Mouse (Mus musculus) E14TG2a.4 (cell line): ENCODE results near the gene Actn4.
A peak's percentile ranks its signal among the peaks of the same experiment; 100 is the strongest.
"Not testable (repeated sequence)": the region's sequence is repeated elsewhere in the genome, so short reads cannot be mapped to it uniquely, and the experiment has no call there.

Experiments
- H3K27me3 ChIP-seq: 2 replicates; pipeline ENCODE4 v1.6.1; 2014; ENCODE audit warnings: low read length, control low read depth; ENCODE audit not compliant: insufficient read depth
- H3K36me3 ChIP-seq: 2 replicates; pipeline ENCODE4 v1.6.1; 2014; ENCODE audit warnings: low read length, control low read depth; ENCODE audit not compliant: insufficient read depth
- H3K4me1 ChIP-seq: replicated peaks from 2 replicates; pipeline ENCODE4 v1.6.1; 2014; ENCODE audit warnings: low read depth, low read length, control low read depth
- H3K4me3 ChIP-seq: replicated peaks from 2 replicates; pipeline ENCODE4 v1.5.1; 2014; ENCODE audit warnings: mild to moderate bottlenecking, low read length
- H3K9me3 ChIP-seq: 2 replicates; pipeline ENCODE4 v1.6.1; 2014; ENCODE audit warnings: low read length, control low read depth
- CTCF ChIP-seq: conservative IDR thresholded peaks from 2 replicates; pipeline ENCODE4 v1.5.1; 2014; ENCODE audit warnings: low read length
- NANOG ChIP-seq: IDR thresholded peaks from 2 replicates; pipeline ENCODE4 v1.6.1; 2014; ENCODE audit warnings: borderline replicate concordance, low read length, mixed read lengths
- POU5F1 ChIP-seq: IDR thresholded peaks from 2 replicates; pipeline ENCODE4 v1.6.1; 2014; ENCODE audit warnings: low read length, borderline replicate concordance

The Actn4 gene

DNA sequence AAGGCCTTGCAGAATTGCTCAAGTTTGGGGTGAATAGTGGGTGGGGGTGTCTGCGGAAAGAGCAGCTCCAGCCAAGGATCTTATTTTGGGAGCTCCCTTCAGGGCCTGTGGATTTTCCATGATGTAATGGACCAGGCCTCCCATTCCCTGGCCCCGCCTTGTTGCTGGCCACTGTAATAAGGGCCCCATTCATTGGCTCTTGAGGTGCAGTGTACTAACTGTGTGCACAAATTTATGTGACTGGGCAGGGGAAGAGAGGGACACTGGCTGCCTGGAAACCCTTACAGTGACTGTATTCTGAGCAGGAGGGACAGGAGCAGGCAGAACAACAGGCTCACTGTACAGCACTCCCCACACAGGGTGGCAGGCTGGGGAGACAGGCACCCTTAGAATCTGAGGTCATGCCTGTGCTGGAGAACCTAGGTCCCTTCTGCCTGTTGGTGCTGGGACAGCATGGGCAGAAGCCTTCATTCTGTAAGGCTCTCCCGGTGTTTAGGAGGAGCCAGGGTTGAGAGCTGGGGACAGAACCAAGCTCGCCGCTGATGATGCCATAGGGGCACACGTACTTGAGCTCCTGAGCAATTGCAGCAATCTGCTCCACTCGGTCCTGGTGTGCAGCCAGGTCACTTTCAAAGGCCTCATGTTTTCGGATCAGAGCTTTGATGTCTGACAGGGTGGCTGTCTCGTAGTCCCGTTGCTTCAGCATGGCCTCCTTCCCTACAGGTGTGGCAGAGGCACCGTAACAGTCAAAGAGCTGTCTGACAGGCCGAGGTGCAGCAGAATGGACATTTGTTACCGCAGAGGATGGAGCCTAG lies 60.6 kb downstream of the Actn4 start:
- no peaks in the 10 kb centered on the region for H3K27me3 ChIP-seq
- TF ChIP-seq CTCF (no peak), POU5F1 (no peak), NANOG (no peak)
- peaks cover 100% of the 10 kb centered on the region for H3K36me3 ChIP-seq
- peaks cover 45% of the 10 kb centered on the region for H3K4me1 ChIP-seq
- H3K9me3 ChIP-seq: no peaks in the 10 kb centered on the region
- no peak overlapping the region for H3K4me3 ChIP-seq

DNA sequence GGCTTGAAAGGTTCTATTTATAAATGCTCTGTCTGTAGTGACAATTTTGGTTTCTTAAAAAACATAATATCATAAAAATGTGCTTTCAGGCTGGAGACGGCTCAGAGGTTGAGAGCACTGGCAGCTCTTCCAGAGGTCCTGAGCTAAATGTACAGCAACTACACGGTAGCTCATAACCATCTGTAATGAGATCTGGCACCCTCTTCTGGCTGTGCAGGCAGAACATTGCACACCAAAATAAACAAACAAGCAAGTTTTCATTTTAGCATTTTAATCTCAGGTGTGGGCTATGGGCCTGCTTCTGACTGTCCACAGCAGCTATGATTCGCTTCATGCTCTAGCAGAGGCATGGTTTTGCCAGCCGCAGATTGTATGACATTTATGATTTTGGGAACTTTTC lies 62.2 kb downstream of the Actn4 start:
- peaks cover 57% of the 10 kb centered on the region for H3K4me1 ChIP-seq
- H3K9me3 ChIP-seq: no peaks in the 10 kb centered on the region
- H3K4me3 ChIP-seq: no peak overlapping the region
- H3K27me3 ChIP-seq: no peaks in the 10 kb centered on the region
- TF ChIP-seq NANOG (no peak), POU5F1 (no peak), CTCF (no peak)
- peaks cover 100% of the 10 kb centered on the region for H3K36me3 ChIP-seq

DNA sequence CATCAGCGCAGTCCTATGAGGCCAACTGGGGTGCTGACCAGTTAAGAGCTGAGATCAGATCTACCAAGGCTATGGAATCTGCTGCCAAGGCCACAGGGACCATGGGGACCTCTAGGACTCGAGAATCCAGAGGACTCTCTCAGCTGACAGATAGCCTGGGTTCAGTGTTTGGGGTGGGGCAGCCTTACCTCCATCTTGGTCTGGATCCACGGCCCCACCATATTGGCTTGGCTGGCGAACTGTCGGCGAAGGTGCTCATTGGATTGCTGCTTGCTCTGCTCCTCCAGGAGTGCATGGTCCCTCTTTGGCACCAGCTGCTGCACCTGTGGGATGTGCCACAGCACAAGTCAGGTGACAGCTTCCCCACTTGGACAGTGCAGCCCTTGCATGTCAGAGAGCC lies 64.5 kb downstream of the Actn4 start:
- Histone ChIP-seq H3K27me3 (no peaks in the 10 kb centered on the region), H3K36me3 (peaks cover 100% of the 10 kb centered on the region), H3K9me3 (no peaks in the 10 kb centered on the region), H3K4me3 (no peak overlapping the region), H3K4me1 (peaks cover 53% of the 10 kb centered on the region)
- no peak for TF ChIP-seq CTCF
- no peak for TF ChIP-seq NANOG
- no peak for TF ChIP-seq POU5F1

DNA sequence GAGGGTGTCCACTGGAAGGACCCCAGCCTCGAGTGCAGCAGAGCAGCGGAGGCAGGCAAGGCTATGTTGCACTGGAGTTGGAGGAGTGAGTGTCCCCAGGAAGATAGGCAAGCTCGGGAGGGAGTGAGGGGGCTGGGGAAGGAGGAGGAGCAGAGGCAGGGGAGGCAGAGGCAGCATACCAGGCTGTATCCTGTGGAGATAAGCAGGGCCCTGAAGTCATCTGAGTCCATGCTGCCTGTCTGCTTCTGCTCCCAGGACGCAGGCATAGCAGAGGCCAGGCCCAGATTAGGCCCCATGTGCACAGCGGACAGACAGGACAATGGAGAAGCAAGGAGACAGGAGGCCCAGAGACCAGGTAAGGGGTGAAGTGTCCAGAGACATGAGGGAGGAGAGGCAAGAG lies 67.2 kb downstream of the Actn4 start:
- Histone ChIP-seq H3K4me3 (no peak overlapping the region), H3K36me3 (peaks cover 100% of the 10 kb centered on the region), H3K9me3 (no peaks in the 10 kb centered on the region), H3K4me1 (peaks cover 51% of the 10 kb centered on the region), H3K27me3 (no peaks in the 10 kb centered on the region; the same call in 1 of the 2 replicates)
- TF ChIP-seq CTCF: no peak
- no peak for TF ChIP-seq POU5F1
- no peak for TF ChIP-seq NANOG

DNA sequence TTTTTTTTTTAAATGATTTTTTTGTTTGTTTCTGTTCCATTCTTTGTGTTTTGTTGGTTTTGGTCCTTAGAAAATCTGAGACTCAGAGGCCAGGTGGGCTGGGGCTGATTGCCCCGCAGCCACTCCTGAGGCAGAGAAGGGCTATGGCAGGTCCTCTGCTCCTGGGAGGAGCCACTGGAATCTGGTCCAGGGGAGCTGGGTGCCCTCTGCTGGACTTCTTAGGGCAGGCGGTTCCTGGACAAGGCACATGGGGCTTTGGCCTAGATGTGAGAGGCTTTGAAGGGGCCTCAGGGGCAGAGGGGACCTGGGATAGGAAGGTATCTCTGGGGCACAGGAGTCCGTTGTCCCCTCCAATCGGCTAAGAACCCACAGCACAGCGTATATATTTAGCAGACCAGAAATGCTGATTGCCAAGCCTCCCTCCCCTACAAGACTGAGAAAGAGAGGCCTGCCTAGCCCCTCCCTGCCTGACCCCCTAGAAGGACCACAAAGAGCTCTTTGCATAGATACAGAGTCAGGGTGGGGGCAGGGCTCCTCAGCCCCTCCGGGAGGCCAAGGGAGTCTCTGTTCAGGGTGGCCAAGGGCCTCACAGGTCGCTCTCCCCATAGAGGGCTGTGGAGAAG lies 68.4 kb downstream of the Actn4 start:
- Histone ChIP-seq H3K27me3 (peaks cover 8% of the 10 kb centered on the region), H3K4me1 (peaks cover 59% of the 10 kb centered on the region), H3K9me3 (no peaks in the 10 kb centered on the region), H3K36me3 (peaks cover 90% of the 10 kb centered on the region), H3K4me3 (no peak overlapping the region)
- TF ChIP-seq CTCF (no peak), POU5F1 (no peak), NANOG (no peak)

DNA sequence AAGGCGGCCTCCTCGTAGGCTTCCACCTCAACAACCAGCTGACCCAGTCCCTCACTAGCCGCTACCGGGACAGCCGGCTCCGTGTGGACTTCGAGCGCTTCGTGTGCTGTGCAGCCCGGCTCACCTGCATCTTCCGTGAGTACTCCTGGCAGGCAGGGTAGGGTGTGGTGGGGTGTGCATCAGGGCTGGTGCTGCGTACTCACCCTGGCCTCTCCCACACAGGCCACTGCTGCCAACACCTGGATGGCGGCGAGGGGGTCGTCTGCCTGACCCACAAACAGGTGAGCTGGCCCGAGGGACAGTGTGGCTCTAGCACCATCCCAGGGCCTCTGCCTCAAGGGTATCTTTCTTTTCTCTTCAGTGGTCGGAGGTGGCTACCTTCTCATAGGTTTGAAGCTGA lies 69.5 kb downstream of the Actn4 start:
- Histone ChIP-seq H3K36me3 (peaks cover 78% of the 10 kb centered on the region), H3K27me3 (peaks cover 20% of the 10 kb centered on the region), H3K4me3 (no peak overlapping the region), H3K9me3 (no peaks in the 10 kb centered on the region), H3K4me1 (peaks cover 61% of the 10 kb centered on the region)
- no peak for TF ChIP-seq NANOG
- TF ChIP-seq POU5F1: no peak
- no peak for TF ChIP-seq CTCF

DNA sequence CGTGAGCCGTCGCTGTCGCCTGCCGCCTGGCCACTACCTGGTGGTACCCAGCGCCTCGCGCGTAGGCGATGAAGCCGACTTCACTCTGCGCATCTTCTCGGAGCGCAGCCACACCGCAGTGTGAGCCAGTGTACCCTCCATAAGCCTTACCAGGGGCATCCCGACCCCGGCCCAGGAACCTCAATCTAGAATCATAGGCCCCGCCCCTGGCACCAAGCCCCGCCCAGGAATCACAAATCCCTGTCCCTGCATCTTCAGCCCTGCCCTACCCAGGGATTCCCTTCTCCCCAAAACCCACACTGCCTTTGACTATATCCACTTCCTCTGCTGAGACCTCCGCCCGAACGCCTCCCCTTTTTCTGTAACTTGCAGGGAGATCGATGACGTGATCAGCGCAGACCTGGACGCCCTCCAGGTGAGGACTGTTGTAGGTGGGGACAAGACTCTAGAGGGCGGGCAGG lies 73.4 kb downstream of the Actn4 start:
- H3K36me3 ChIP-seq: peaks cover 40% of the 10 kb centered on the region
- peak overlapping the region; percentile 78 for H3K4me3 ChIP-seq
- no peaks in the 10 kb centered on the region for H3K9me3 ChIP-seq
- peaks cover 39% of the 10 kb centered on the region for H3K4me1 ChIP-seq
- peaks cover 47% of the 10 kb centered on the region for H3K27me3 ChIP-seq
- TF ChIP-seq CTCF (no peak), POU5F1 (no peak), NANOG (no peak)

DNA sequence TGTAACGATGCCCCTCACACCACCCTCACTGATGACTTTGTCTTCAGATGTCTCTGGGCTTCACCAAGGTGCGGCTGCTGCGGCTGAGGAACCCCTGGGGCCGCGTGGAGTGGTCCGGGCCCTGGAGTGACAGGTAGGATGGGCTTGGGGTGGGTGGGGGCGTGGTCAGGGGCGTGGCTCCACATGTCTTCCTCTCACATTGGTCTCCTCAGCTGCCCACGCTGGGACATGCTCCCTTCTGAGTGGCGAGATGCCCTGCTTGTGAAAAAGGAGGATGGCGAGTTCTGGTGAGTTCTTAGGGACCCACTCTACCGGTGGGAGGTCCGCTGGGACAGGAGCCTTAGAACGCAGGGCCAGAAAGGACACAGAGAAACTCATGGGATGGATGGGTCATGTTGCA lies 75.7 kb downstream of the Actn4 start:
- peaks cover 57% of the 10 kb centered on the region for H3K27me3 ChIP-seq

DNA sequence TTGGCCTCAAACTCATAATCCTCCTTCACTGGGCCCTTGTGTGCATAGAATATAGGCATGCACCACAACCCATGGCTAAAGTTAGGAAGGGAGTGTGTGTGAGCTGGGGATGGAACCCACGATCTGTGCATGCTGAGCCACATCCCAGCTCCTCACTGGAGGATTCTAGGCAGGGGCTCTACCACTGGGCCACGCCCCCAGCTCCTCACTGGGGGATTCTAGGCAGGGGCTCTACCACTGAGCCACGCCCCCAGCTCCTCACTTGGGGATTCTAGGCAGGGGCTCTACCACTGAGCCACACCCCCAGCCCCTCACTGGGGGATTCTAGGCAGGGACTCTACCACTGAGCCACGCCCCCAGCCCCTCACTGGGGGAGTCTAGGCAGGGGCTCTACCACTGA lies 78.4 kb downstream of the Actn4 start:
- H3K36me3 ChIP-seq, H3K9me3 ChIP-seq, H3K4me3 ChIP-seq: not testable (repeated sequence)
- Histone ChIP-seq H3K27me3 (peaks cover 48% of the 10 kb centered on the region), H3K4me1 (peaks cover 62% of the 10 kb centered on the region)

More for the DNA sequence above, 75.7 kb downstream of the Actn4 start:
- Histone ChIP-seq H3K9me3 (no peaks in the 10 kb centered on the region), H3K36me3 (peaks cover 17% of the 10 kb centered on the region), H3K4me3 (no peak overlapping the region), H3K4me1 (peaks cover 51% of the 10 kb centered on the region)
- TF ChIP-seq CTCF (no peak), NANOG (no peak), POU5F1 (no peak)
